Mouse (Mus musculus) lung, adult 2 months (tissue): ENCODE data around the gene Gm1113.

Experiments used
- CTCF ChIP-seq: fragments of 200-500 bp; IDR thresholded peaks from 2 replicates; pipeline ENCODE4 v1.5.1; 2011; ENCODE audit warnings: mild to moderate bottlenecking, low read length, control low read depth; ENCODE audit not compliant: insufficient read depth
- POLR2A ChIP-seq: fragments of 200-500 bp; IDR thresholded peaks from 2 replicates; pipeline ENCODE4 v1.6.1; 2011; ENCODE audit warnings: low read depth, mild to moderate bottlenecking, control low read depth, low read length, borderline replicate concordance; ENCODE audit errors: extremely low read depth

DNA sequence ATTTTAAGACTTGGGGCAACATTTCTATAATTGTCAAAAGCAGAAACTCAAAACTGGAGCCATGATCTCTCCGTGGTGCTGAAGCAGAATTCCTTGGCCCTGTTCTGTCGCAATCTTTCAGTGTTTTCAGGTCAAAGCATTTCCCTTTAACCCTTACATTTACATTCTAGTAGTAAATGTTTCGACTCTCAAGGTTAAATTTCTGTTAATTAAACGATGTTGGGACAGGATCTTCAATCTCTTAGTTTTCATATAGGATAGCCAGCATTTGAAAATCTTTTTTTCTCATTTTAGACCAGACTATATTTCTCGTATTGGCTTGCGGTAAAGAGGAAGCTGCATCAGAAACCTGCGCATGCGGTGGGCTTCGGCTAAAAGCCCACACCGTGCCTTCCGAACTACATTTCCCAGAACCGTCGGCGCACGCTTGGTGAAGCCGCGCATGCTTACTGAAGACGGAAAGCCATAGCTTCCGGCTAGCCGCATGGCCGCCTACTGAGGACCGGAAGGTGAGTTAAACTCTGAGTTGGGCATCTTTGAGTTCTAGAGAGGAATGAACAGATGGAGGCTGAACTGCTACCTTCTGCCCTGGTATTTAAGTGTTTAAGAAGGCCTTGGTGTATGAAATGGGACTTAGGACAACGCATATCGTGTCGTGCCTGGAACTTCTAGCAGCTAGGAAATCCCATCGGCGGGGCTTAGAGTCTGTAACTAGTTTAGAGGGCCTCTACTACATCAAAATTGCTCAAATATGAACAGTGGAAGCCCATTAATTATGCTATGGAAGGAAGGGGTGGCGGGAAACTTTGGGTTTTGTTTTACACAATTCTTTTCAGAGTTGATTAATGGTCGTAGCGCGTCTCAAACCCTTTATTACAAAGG is 41.2 kb upstream of the Gm1113 start:
- TF ChIP-seq POLR2A (peak; percentile 75; the same call in 1 of the 2 replicates), CTCF (no peak)
